Mouse (Mus musculus): ENCODE data around the gene Cox7a2l. TPM values are rescaled to one million over a fixed set of nuclear protein-coding genes. Genes with fewer than 3 reads are reported as not detected.

Cox7a2l gene
- polyA plus RNA-seq, 1 experiment from 2014 or later = 160 TPM

Other genes with a start within 250 kb of the Cox7a2l start
- 56.5 and 59.8 TPM in 2 replicates for gene Eml4, start 166.4 kb downstream of the Cox7a2l start, polyA plus RNA-seq (2014; fragmentation: Nextera tagmentation; extraction: Ambion mirVana)
- gene Kcng3, start 114.6 kb upstream of the Cox7a2l start, polyA plus RNA-seq (2014; fragmentation: Nextera tagmentation; extraction: Ambion mirVana) = not detected in 2 replicates
- gene Mta3, start 188.8 kb upstream of the Cox7a2l start, polyA plus RNA-seq (2014; fragmentation: Nextera tagmentation; extraction: Ambion mirVana) = 33.6 and 37.3 TPM in 2 replicates